Mouse (Mus musculus): ENCODE data around the gene Snx9.

- TF ChIP-seq CTCF (IDR thresholded peaks at IDR 0.05; ENCODE audit: extremely low read depth, insufficient read length, insufficient replicate concordance, low read depth, low read length) = no peak
- TF ChIP-seq POLR2A (IDR thresholded peaks at IDR 0.05; ENCODE audit: low read depth, low read length) = no peak
Observed at GRCm38 (mm10) chr17:5802656-5802955, 38.5 kb upstream of the Snx9 start.
